Mouse (Mus musculus): Measurements from ENCODE around the gene Pkp1. TPM values are rescaled to one million over a fixed set of nuclear protein-coding genes. Genes with fewer than 3 reads are reported as not detected.

The Pkp1 gene
- polyA plus RNA-seq, 1 experiment = 0.04 TPM

GRCm38 (mm10) chr1:135891424-135892216 lies 27.4 kb downstream of the Pkp1 start:
- TF ChIP-seq GATA1 (IDR thresholded peaks at IDR 0.05; ENCODE audit: borderline replicate concordance, low read length) (no peak), FLI1 (IDR thresholded peaks at IDR 0.05; ENCODE audit: low read length) (no peak)
- H3K4me3 ChIP-seq (replicated peaks) = no peak overlapping the region
- H3K36me3 ChIP-seq (replicated peaks; ENCODE audit: low read length) = no peaks in the 10 kb centered on the region
- peaks cover 4% of the 10 kb centered on the region for H3K4me1 ChIP-seq
- H3K9me3 ChIP-seq = no peaks in the 10 kb centered on the region
- peaks cover 81% of the 10 kb centered on the region for H3K27me3 ChIP-seq (replicated peaks)

- no peaks in the 10 kb centered on the region for H3K36me3 ChIP-seq (replicated peaks; ENCODE audit: low read length)
- TF ChIP-seq FLI1 (IDR thresholded peaks at IDR 0.05; ENCODE audit: low read length) (no peak), GATA1 (IDR thresholded peaks at IDR 0.05; ENCODE audit: borderline replicate concordance, low read length) (no peak)
- H3K9me3 ChIP-seq = no peaks in the 10 kb centered on the region
- no peak overlapping the region for H3K4me3 ChIP-seq (replicated peaks)
- peaks cover 80% of the 10 kb centered on the region for H3K27me3 ChIP-seq (replicated peaks)
- H3K4me1 ChIP-seq = peaks cover 4% of the 10 kb centered on the region
Observed at GRCm38 (mm10) chr1:135889461-135890185, 29.4 kb downstream of the Pkp1 start.

- Histone ChIP-seq H3K9me3 (no peaks in the 10 kb centered on the region), H3K4me3 (replicated peaks) (no peak overlapping the region), H3K36me3 (replicated peaks; ENCODE audit: low read length) (no peaks in the 10 kb centered on the region), H3K27me3 (replicated peaks) (peaks cover 77% of the 10 kb centered on the region), H3K4me1 (peaks cover 7% of the 10 kb centered on the region)
- TF ChIP-seq GATA1 (IDR thresholded peaks at IDR 0.05; ENCODE audit: borderline replicate concordance, low read length) = no peak
- TF ChIP-seq FLI1 (IDR thresholded peaks at IDR 0.05; ENCODE audit: low read length) = no peak
Observed at GRCm38 (mm10) chr1:135882385-135883109, 36.5 kb downstream of the Pkp1 start.

GRCm38 (mm10) chr1:135877248-135877647 lies 41.8 kb downstream of the Pkp1 start:
- Histone ChIP-seq H3K4me3 (replicated peaks) (no peak overlapping the region), H3K36me3 (replicated peaks; ENCODE audit: low read length) (no peaks in the 10 kb centered on the region), H3K27me3 (replicated peaks) (peaks cover 78% of the 10 kb centered on the region)

GRCm38 (mm10) chr1:135872991-135873390 lies 46.0 kb downstream of the Pkp1 start:
- Histone ChIP-seq H3K4me3 (replicated peaks) (no peak overlapping the region), H3K4me1 (no peaks in the 10 kb centered on the region), H3K27me3 (replicated peaks) (peaks cover 72% of the 10 kb centered on the region), H3K36me3 (replicated peaks; ENCODE audit: low read length) (no peaks in the 10 kb centered on the region), H3K9me3 (no peaks in the 10 kb centered on the region)
- no peak for TF ChIP-seq FLI1 (IDR thresholded peaks at IDR 0.05; ENCODE audit: low read length)
- TF ChIP-seq GATA1 (IDR thresholded peaks at IDR 0.05; ENCODE audit: borderline replicate concordance, low read length) = no peak

More at GRCm38 (mm10) chr1:135877248-135877647, 41.8 kb downstream of the Pkp1 start:
- TF ChIP-seq FLI1 (IDR thresholded peaks at IDR 0.05; ENCODE audit: low read length) (no peak), GATA1 (IDR thresholded peaks at IDR 0.05; ENCODE audit: borderline replicate concordance, low read length) (no peak)
- Histone ChIP-seq H3K4me1 (peaks cover 3% of the 10 kb centered on the region; the same call in 1 of the 2 replicates), H3K9me3 (no peaks in the 10 kb centered on the region)

- Histone ChIP-seq H3K4me3 (replicated peaks) (no peak overlapping the region), H3K4me1 (0 out of 2 replicates have a peak, but pooled peaks cover 2% of the 10 kb centered on the region), H3K9me3 (no peaks in the 10 kb centered on the region), H3K36me3 (replicated peaks; ENCODE audit: low read length) (no peaks in the 10 kb centered on the region), H3K27me3 (replicated peaks) (peaks cover 72% of the 10 kb centered on the region)
- TF ChIP-seq FLI1 (IDR thresholded peaks at IDR 0.05; ENCODE audit: low read length) = no peak
Observed at GRCm38 (mm10) chr1:135868570-135868969, 50.4 kb downstream of the Pkp1 start.

GRCm38 (mm10) chr1:135865518-135866194 lies 53.4 kb downstream of the Pkp1 start:
- TF ChIP-seq GATA1 (IDR thresholded peaks at IDR 0.05; ENCODE audit: borderline replicate concordance, low read length) (no peak), FLI1 (IDR thresholded peaks at IDR 0.05; ENCODE audit: low read length) (no peak)
- no peaks in the 10 kb centered on the region for H3K36me3 ChIP-seq (replicated peaks; ENCODE audit: low read length)
- peaks cover 12% of the 10 kb centered on the region for H3K4me1 ChIP-seq
- H3K27me3 ChIP-seq (replicated peaks) = peaks cover 76% of the 10 kb centered on the region
- H3K4me3 ChIP-seq (replicated peaks) = no peak overlapping the region
- no peaks in the 10 kb centered on the region for H3K9me3 ChIP-seq

- Histone ChIP-seq H3K4me1 (peaks cover 13% of the 10 kb centered on the region), H3K27me3 (replicated peaks) (peaks cover 76% of the 10 kb centered on the region), H3K9me3 (peaks cover 4% of the 10 kb centered on the region; the same call in 1 of the 2 replicates), H3K36me3 (replicated peaks; ENCODE audit: low read length) (no peaks in the 10 kb centered on the region), H3K4me3 (replicated peaks) (no peak overlapping the region)
- TF ChIP-seq GATA1 (IDR thresholded peaks at IDR 0.05; ENCODE audit: borderline replicate concordance, low read length) = no peak
- no peak for TF ChIP-seq FLI1 (IDR thresholded peaks at IDR 0.05; ENCODE audit: low read length)
Observed at GRCm38 (mm10) chr1:135864830-135865229, 54.2 kb downstream of the Pkp1 start.

GRCm38 (mm10) chr1:135863786-135864335 lies 55.1 kb downstream of the Pkp1 start:
- Histone ChIP-seq H3K9me3 (peaks cover 6% of the 10 kb centered on the region; the same call in 1 of the 2 replicates), H3K4me1 (peaks cover 19% of the 10 kb centered on the region), H3K36me3 (replicated peaks; ENCODE audit: low read length) (no peaks in the 10 kb centered on the region), H3K27me3 (replicated peaks) (peaks cover 78% of the 10 kb centered on the region), H3K4me3 (replicated peaks) (no peak overlapping the region)
- TF ChIP-seq FLI1 (IDR thresholded peaks at IDR 0.05; ENCODE audit: low read length) = no peak
- TF ChIP-seq GATA1 (IDR thresholded peaks at IDR 0.05; ENCODE audit: borderline replicate concordance, low read length) = no peak
